Mouse (Mus musculus) MEL (cell line): ENCODE results near the gene Pcnx2. TPM values are rescaled to one million over a fixed set of nuclear protein-coding genes. Genes with fewer than 3 reads are reported as not detected.

Source experiments
- DNase-seq: peaks from one replicate; pipeline ENCODE4 v3.0.0; 2011; ENCODE audit warnings: low read depth, low spot score
- H3K27ac ChIP-seq: 2 replicates; pipeline ENCODE4 v1.5.1; 2012; ENCODE audit warnings: low read depth, mild to moderate bottlenecking, control low read depth, low read length, moderate library complexity; ENCODE audit not compliant: control insufficient read depth
- H3K27me3 ChIP-seq, 2 experiments: fragments of 150-350 bp in 1 of 2; sonication (generic) in 1 of 2; 2 replicates each; pipeline ENCODE4 v1.6.1; 2012; ENCODE audit warnings: low read length in 2 of 2, mild to moderate bottlenecking in 2 of 2, improper control_type of control experiment in 1 of 2, moderate library complexity in 1 of 2; ENCODE audit not compliant: insufficient read depth in 2 of 2, control insufficient read depth in 1 of 2
- H3K36me3 ChIP-seq, 2 experiments: 2 replicates each; pipeline ENCODE4 v1.6.1; 2012 to 2014; ENCODE audit warnings: low read length in 2 of 2, improper control_type of control experiment in 1 of 2, inconsistent platforms in 1 of 2, mild to moderate bottlenecking in 1 of 2; ENCODE audit not compliant: insufficient read depth in 2 of 2, control insufficient read depth in 1 of 2
- H3K4me1 ChIP-seq, 2 experiments: fragments of 150-350 bp in 1 of 2; sonication (generic) in 1 of 2; 2 replicates each; pipeline ENCODE4 v1.6.1; 2012; ENCODE audit warnings: low read length in 2 of 2, improper control_type of control experiment in 1 of 2, mild to moderate bottlenecking in 1 of 2; ENCODE audit not compliant: insufficient read depth in 2 of 2, control insufficient read depth in 1 of 2
- H3K4me3 ChIP-seq, 2 experiments: fragments of 150-350 bp in 1 of 2; sonication (generic) in 1 of 2; 2 replicates each; pipeline ENCODE4 v1.5.1; 2012; ENCODE audit warnings: low read depth in 2 of 2, low read length in 2 of 2, mild to moderate bottlenecking in 2 of 2, moderate library complexity in 2 of 2, control low read depth in 1 of 2, improper control_type of control experiment in 1 of 2; ENCODE audit not compliant: control insufficient read depth in 1 of 2, insufficient read depth in 1 of 2
- H3K79me2 ChIP-seq: 2 replicates; pipeline ENCODE4 v1.6.1; 2012; ENCODE audit warnings: mild to moderate bottlenecking, low read length, moderate library complexity; ENCODE audit not compliant: control insufficient read depth, poor library complexity, insufficient read depth
- H3K9ac ChIP-seq: 2 replicates; pipeline ENCODE4 v1.6.1; 2012; ENCODE audit warnings: low read depth, mild to moderate bottlenecking, control low read depth, low read length, moderate library complexity; ENCODE audit not compliant: control insufficient read depth, poor library complexity, severe bottlenecking
- H3K9me3 ChIP-seq: fragments of 150-350 bp; sonication (generic); replicated peaks from 2 replicates; pipeline ENCODE4 v1.6.1; 2012; ENCODE audit warnings: mild to moderate bottlenecking, low read length, improper control_type of control experiment, moderate library complexity; ENCODE audit not compliant: insufficient read depth
- CHD1 ChIP-seq: IDR thresholded peaks from 2 replicates; pipeline ENCODE4 v1.6.1; 2012; ENCODE audit warnings: low read depth, mild to moderate bottlenecking, inconsistent platforms, low read length, improper control_type of control experiment
- CTCF ChIP-seq, 3 experiments: IDR thresholded peaks in 2 of 3; conservative IDR thresholded peaks in 1 of 3; 2 replicates each; pipeline ENCODE4 v1.5.1; 2011 to 2012; ENCODE audit warnings: low read length in 3 of 3, low read depth in 2 of 3, mild to moderate bottlenecking in 2 of 3, improper control_type of control experiment in 1 of 3, inconsistent platforms in 1 of 3, mixed read lengths in 1 of 3, moderate library complexity in 1 of 3; ENCODE audit not compliant: control insufficient read depth in 1 of 3, insufficient read depth in 1 of 3, poor library complexity in 1 of 3, severe bottlenecking in 1 of 3
- E2F4 ChIP-seq: IDR thresholded peaks from 2 replicates; pipeline ENCODE4 v1.6.1; 2011; ENCODE audit warnings: low read depth, low read length, improper control_type of control experiment, borderline replicate concordance
- ETS1 ChIP-seq: IDR thresholded peaks from 2 replicates; pipeline ENCODE4 v1.6.1; 2012; ENCODE audit warnings: low read depth, mild to moderate bottlenecking, inconsistent platforms, low read length, improper control_type of control experiment, moderate library complexity
- HCFC1 ChIP-seq: IDR thresholded peaks from 2 replicates; pipeline ENCODE4 v1.6.1; 2012; ENCODE audit warnings: low read depth, mild to moderate bottlenecking, inconsistent platforms, low read length, improper control_type of control experiment, moderate library complexity
- JUND ChIP-seq: IDR thresholded peaks from 2 replicates; pipeline ENCODE4 v1.6.1; 2011; ENCODE audit warnings: low read depth, mild to moderate bottlenecking, improper control_type of control experiment, low read length
- KAT2A ChIP-seq: conservative IDR thresholded peaks from 2 replicates; pipeline ENCODE4 v1.6.1; 2012; ENCODE audit warnings: low read depth, low read length, improper control_type of control experiment, inconsistent platforms
- MAFK ChIP-seq: IDR thresholded peaks from 2 replicates; pipeline ENCODE4 v1.6.1; 2011; ENCODE audit warnings: low read depth, mild to moderate bottlenecking, low read length, improper control_type of control experiment, borderline replicate concordance
- MYB ChIP-seq: IDR thresholded peaks from 2 replicates; pipeline ENCODE4 v1.6.1; 2011; ENCODE audit warnings: mild to moderate bottlenecking, low read depth, low read length, improper control_type of control experiment
- MYC ChIP-seq: IDR thresholded peaks from 2 replicates; pipeline ENCODE4 v1.6.1; 2011; ENCODE audit warnings: low read depth, mild to moderate bottlenecking, low read length, improper control_type of control experiment, moderate library complexity
- NELFE ChIP-seq: IDR thresholded peaks from 2 replicates; pipeline ENCODE4 v1.6.1; 2011; ENCODE audit warnings: low read depth, low read length, improper control_type of control experiment
- POLR2A ChIP-seq, 2 experiments: IDR thresholded peaks; 2 replicates each; pipeline ENCODE4 v1.6.1; 2011 to 2012; ENCODE audit warnings: low read length in 2 of 2, mild to moderate bottlenecking in 2 of 2, control low read depth in 1 of 2, improper control_type of control experiment in 1 of 2, low read depth in 1 of 2, moderate library complexity in 1 of 2; ENCODE audit not compliant: control insufficient read depth in 1 of 2, insufficient read depth in 1 of 2, poor library complexity in 1 of 2
- POLR2AphosphoS5 ChIP-seq: IDR thresholded peaks from 2 replicates; pipeline ENCODE4 v1.6.1; 2012; ENCODE audit warnings: low read depth, borderline replicate concordance, mild to moderate bottlenecking, inconsistent platforms, low read length, moderate library complexity, mixed read lengths
- TAL1 ChIP-seq: IDR thresholded peaks from 2 replicates; pipeline ENCODE4 v1.6.1; 2012; ENCODE audit warnings: mild to moderate bottlenecking, inconsistent platforms, low read length, moderate library complexity, mixed read lengths
- TCF12 ChIP-seq: IDR thresholded peaks from 2 replicates; pipeline ENCODE4 v1.6.1; 2014; ENCODE audit warnings: low read depth, mild to moderate bottlenecking, inconsistent platforms, low read length, improper control_type of control experiment, moderate library complexity
- UBTF ChIP-seq: IDR thresholded peaks from 2 replicates; pipeline ENCODE4 v1.6.1; 2012; ENCODE audit warnings: low read depth, mild to moderate bottlenecking, inconsistent platforms, low read length, improper control_type of control experiment, moderate library complexity, borderline replicate concordance; ENCODE audit not compliant: insufficient read depth
- USF2 ChIP-seq, 2 experiments: IDR thresholded peaks; 2 replicates each; pipeline ENCODE4 v1.6.1; 2011 to 2012; ENCODE audit warnings: improper control_type of control experiment in 2 of 2, low read length in 2 of 2, borderline replicate concordance in 1 of 2, inconsistent platforms in 1 of 2, low read depth in 1 of 2, mild to moderate bottlenecking in 1 of 2; ENCODE audit not compliant: insufficient read depth in 1 of 2
- ZC3H11A ChIP-seq: IDR thresholded peaks from 2 replicates; pipeline ENCODE4 v1.6.1; 2012; ENCODE audit warnings: low read depth, mild to moderate bottlenecking, inconsistent platforms, low read length, improper control_type of control experiment
- ZKSCAN1 ChIP-seq: IDR thresholded peaks from 2 replicates; pipeline ENCODE4 v1.6.1; 2012; ENCODE audit warnings: low read depth, mild to moderate bottlenecking, inconsistent platforms, low read length, improper control_type of control experiment, moderate library complexity
- polyA plus RNA-seq, 2 experiments: library from polyadenylated mRNA; stranded (reverse) in 1 of 2; unstranded in 1 of 2; fragments of >175 nt in 1 of 2; fragments of >200 nt in 1 of 2; gene quantifications; 2 replicates each; pipeline versions ENCODE4 v1.2.1 to v1.2.4; 2012; ENCODE audit warnings: low replicate concordance in 2 of 2, low read depth in 1 of 2; ENCODE audit not compliant: insufficient read length in 2 of 2, insufficient read depth in 1 of 2, missing spikeins in 1 of 2
- total RNA-seq: library from RNA; depleted of rRNA; stranded (reverse); fragments of 300-350 nt; gene quantifications from 2 replicates; pipeline ENCODE4 v1.2.3, GENCODE M21; 2012

Gene Pcnx2
- total and polyA plus RNA-seq, 3 experiments, result 0.04 TPM; not detected in 2

- no peaks in the 10 kb centered on the region for H3K36me3 ChIP-seq
- TF ChIP-seq CHD1 (no peak), JUND (no peak), HCFC1 (no peak), MYB (no peak), ZKSCAN1 (no peak), UBTF (no peak), ETS1 (no peak), KAT2A (no peak)
Observed at GRCm38 (mm10) chr8:125742406-125742805, 155.7 kb downstream of the Pcnx2 start.

GRCm38 (mm10) chr8:125741855-125742254 is 156.3 kb downstream of the Pcnx2 start:
- no peaks in the 10 kb centered on the region for H3K36me3 ChIP-seq
- no peak for DNase-seq
- H3K27me3 ChIP-seq, result no peaks in the 10 kb centered on the region
- no peaks in the 10 kb centered on the region for H3K9me3 ChIP-seq
- H3K27ac ChIP-seq, result no peak overlapping the region
- no peaks in the 10 kb centered on the region for H3K4me1 ChIP-seq
- H3K79me2 ChIP-seq, result no peaks in the 10 kb centered on the region
- H3K4me3 ChIP-seq, result no peak overlapping the region
- TF ChIP-seq ZC3H11A, result no peak
- no peak overlapping the region for H3K9ac ChIP-seq

More at GRCm38 (mm10) chr8:125742406-125742805, 155.7 kb downstream of the Pcnx2 start:
- no peak overlapping the region for H3K9ac ChIP-seq
- H3K27ac ChIP-seq, result no peak overlapping the region
- no peak for DNase-seq
- no peaks in the 10 kb centered on the region for H3K4me1 ChIP-seq
- no peak overlapping the region for H3K4me3 ChIP-seq
- H3K27me3 ChIP-seq, result no peaks in the 10 kb centered on the region
- no peaks in the 10 kb centered on the region for H3K9me3 ChIP-seq
- no peaks in the 10 kb centered on the region for H3K79me2 ChIP-seq

- no peak overlapping the region for H3K27ac ChIP-seq
- H3K79me2 ChIP-seq, result no peaks in the 10 kb centered on the region
- H3K9ac ChIP-seq, result no peak overlapping the region
- no peak for DNase-seq
- H3K27me3 ChIP-seq, result no peaks in the 10 kb centered on the region
- TF ChIP-seq POLR2A (IDR thresholded peaks at IDR 0.05; ENCODE audit: control insufficient read depth in 1 of 2, insufficient read depth in 1 of 2, low read depth in 1 of 2, low read length in 2 of 2, poor library complexity in 1 of 2) (no peak), HCFC1 (no peak), CTCF (IDR thresholded peaks at IDR 0.05 in 2 of 3, conservative IDR thresholded peaks at IDR 0.05 in 1 of 3; ENCODE audit: control insufficient read depth in 1 of 3, insufficient read depth in 1 of 3, low read depth in 2 of 3, low read length in 3 of 3, poor library complexity in 1 of 3, severe bottlenecking in 1 of 3) (no peak), MYC (no peak), TCF12 (no peak), E2F4 (no peak), USF2 (IDR thresholded peaks at IDR 0.05; ENCODE audit: borderline replicate concordance in 1 of 2, insufficient read depth in 1 of 2, low read depth in 1 of 2, low read length in 2 of 2) (no peak), UBTF (no peak), MAFK (no peak), POLR2AphosphoS5 (no peak), NELFE (no peak), MYB (no peak), TAL1 (no peak)
- TF ChIP-seq, all 39 proteins: peak for 0
- Histone ChIP-seq H3K4me3 (no peak overlapping the region), H3K9me3 (no peaks in the 10 kb centered on the region), H3K4me1 (no peaks in the 10 kb centered on the region), H3K36me3 (no peaks in the 10 kb centered on the region)
Observed at GRCm38 (mm10) chr8:125741377-125741776, 156.7 kb downstream of the Pcnx2 start.
